Mouse (Mus musculus) liver, postnatal 0 days (tissue): ENCODE results near the gene Ube2t.

Experiments used
- CTCF ChIP-seq: sonication (generic); IDR thresholded peaks from 2 replicates; pipeline ENCODE4 v1.5.1; 2016; ENCODE audit warnings: antibody characterized with exemption, low read depth
- EP300 ChIP-seq: IDR thresholded peaks from 2 replicates; pipeline ENCODE4 v1.6.1; 2016; ENCODE audit warnings: antibody characterized with exemption, low read depth, mild to moderate bottlenecking

DNA sequence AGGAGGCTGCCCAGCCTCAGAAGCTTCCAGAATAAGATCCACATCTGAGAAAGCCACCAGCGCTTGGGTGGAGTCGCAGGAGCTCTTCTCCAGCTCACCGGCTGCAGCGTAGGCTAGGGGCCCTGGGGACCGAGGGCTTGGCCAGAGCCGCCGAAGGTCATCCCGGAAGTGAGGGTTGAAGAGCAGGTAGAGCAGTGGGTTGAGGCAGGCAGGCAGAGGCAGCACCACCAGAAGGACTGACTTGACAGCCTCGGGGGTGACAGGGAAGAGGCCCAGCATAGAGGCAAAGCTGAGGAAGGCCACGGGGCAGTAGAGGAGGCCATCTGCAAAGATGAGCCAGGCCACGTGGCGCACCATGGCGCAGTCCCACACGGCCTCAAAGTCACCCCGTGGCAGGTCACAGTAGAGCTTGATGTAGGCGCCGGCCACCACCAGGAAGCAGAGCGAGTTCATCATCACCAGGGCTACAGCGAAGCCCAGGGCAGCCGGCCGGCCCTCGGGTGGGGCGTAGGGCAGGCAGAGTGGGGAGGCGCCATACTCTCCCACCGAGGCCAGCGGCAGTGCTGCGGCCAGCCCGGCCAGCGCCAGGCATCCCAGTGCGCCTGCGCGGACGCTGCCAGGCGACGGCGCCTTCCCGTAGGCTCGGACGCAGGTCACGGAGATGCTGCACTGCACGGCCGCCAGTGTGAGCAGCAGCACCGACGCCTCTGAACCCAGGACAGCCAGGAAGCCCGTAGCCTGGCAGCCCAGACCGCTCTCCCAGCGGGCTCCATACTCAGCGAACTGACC, 25.0 kb downstream of the Ube2t start:
- TF ChIP-seq CTCF (no peak), EP300 (no peak)
